Mouse (Mus musculus) heart, postnatal 14 days (tissue): Measurements from ENCODE around the gene Fbxw19. TPM values are rescaled to one million over a fixed set of nuclear protein-coding genes. Genes with fewer than 3 reads are reported as not detected.
"Not testable (repeated sequence)": the region's sequence is repeated elsewhere in the genome, so short reads cannot be mapped to it uniquely, and the experiment has no call there.

Source experiments
- DNase-seq, 2 experiments: peaks; one replicate each; pipeline ENCODE4 v3.0.0; 2021 to 2022
- intact Hi-C: fragments of 180-260 bp; cut with DNase I; formaldehyde crosslinking; loops from one replicate; pipeline ENCODE4 v1.15.1; 2025
- long read RNA-seq, 2 experiments: library from polyadenylated mRNA; stranded (forward); transcript quantifications; one replicate each; pipeline ENCODE4 v2.0.0; 2021
- total RNA-seq, 2 experiments: library from RNA; stranded (reverse); gene quantifications; 2 replicates each; pipeline ENCODE4 v1.2.3; 2021

Gene Fbxw19
- not detected for total RNA-seq
- long read RNA-seq, experiment 1: 0 reads
- long read RNA-seq, experiment 2: 0 reads

GRCm38 (mm10) chr9:109495775-109496174 is at the start of gene Fbxw19:
Gene Fbxw19, minus strand, starts transcription at chr9:109495875.
- DNase-seq, intact Hi-C loops: not testable (repeated sequence)

- intact Hi-C loops: no loop called here
- no peak for DNase-seq
Observed at GRCm38 (mm10) chr9:109523385-109524064, 27.9 kb upstream of the Fbxw19 start.

GRCm38 (mm10) chr9:109449040-109449439 is 46.6 kb downstream of the Fbxw19 start, which contains the start of gene Fbxw16:
Gene Fbxw16, minus strand, starts transcription at chr9:109449140.
- intact Hi-C loops: loop anchor here (5.0 kb wide), 1 partner anchor 88 kb away; no protein-coding TSS in a partner anchor
- DNase-seq: no peak

GRCm38 (mm10) chr9:109432956-109433355 is 62.7 kb downstream of the Fbxw19 start:
- intact Hi-C loops: no loop called here
- DNase-seq: no peak

Other genes starting within 250 kb of the Fbxw19 start
- not detected for gene Fbxw14, start 208.2 kb downstream of the Fbxw19 start, total RNA-seq
- gene Fbxw28, start 156.2 kb downstream of the Fbxw19 start, total RNA-seq: not detected
- gene Fbxw22, start 91.6 kb downstream of the Fbxw19 start, total RNA-seq: not detected
- not detected for gene Fbxw16, start 46.7 kb downstream of the Fbxw19 start, total RNA-seq
- gene Fbxw15, start 72.4 kb upstream of the Fbxw19 start, total RNA-seq: not detected
- gene Fbxw24, start 130.2 kb upstream of the Fbxw19 start, total RNA-seq: not detected
- gene Fbxw25, start 168.8 kb upstream of the Fbxw19 start, total RNA-seq: not detected
- not detected for gene Fbxw18, start 206.8 kb upstream of the Fbxw19 start, total RNA-seq